Mouse (Mus musculus): ENCODE measurements at regions not wholly inside any gene's neighbourhood (a gene's known extent, or its start where the extent isn't known, plus 50 kb on each side); places are given as distances from the start of the nearest gene placed in this dataset.

GRCm38 (mm10) chr5:54180192-54180611 is 181.9 kb downstream of the Stim2 start:
- TF ChIP-seq CTCF (IDR thresholded peaks at IDR 0.05; ENCODE audit: control insufficient read depth, insufficient read depth, insufficient read length) (no peak), MYOG (IDR thresholded peaks at IDR 0.05; ENCODE audit: control insufficient read depth, extremely low read depth, insufficient read length) (no peak), USF1 (IDR thresholded peaks at IDR 0.05; ENCODE audit: low read depth) (no peak)

Measured in C2C12 (cell line).